Mouse (Mus musculus) liver, embryonic 15.5 days (tissue): ENCODE results near the gene Nkiras2. TPM values are rescaled to one million over a fixed set of nuclear protein-coding genes. Genes with fewer than 3 reads are reported as not detected.

Source experiments
- ATAC-seq: fragments of 200-750 bp; cut with Nextera tagmentation; 2 replicates; pipeline ENCODE4 v1.8.0; 2017; ENCODE audit warnings: moderate number of reproducible peaks, mild to moderate bottlenecking, moderate library complexity; ENCODE audit not compliant: insufficient read depth
- H3K27ac ChIP-seq: fragments of 300-500 bp; sonication (generic); replicated peaks from 2 replicates; pipeline ENCODE4 v1.5.1; 2015; ENCODE audit warnings: mild to moderate bottlenecking, inconsistent platforms
- H3K27me3 ChIP-seq: fragments of 300-500 bp; sonication (generic); 2 replicates; pipeline ENCODE4 v1.6.1; 2015; ENCODE audit warnings: mild to moderate bottlenecking, inconsistent platforms
- H3K36me3 ChIP-seq: fragments of 300-500 bp; sonication (generic); replicated peaks from 2 replicates; pipeline ENCODE4 v1.6.1; 2015; ENCODE audit warnings: moderate library complexity, mild to moderate bottlenecking, inconsistent platforms
- H3K4me1 ChIP-seq: fragments of 300-500 bp; sonication (generic); replicated peaks from 2 replicates; pipeline ENCODE4 v1.6.1; 2015; ENCODE audit warnings: inconsistent platforms
- H3K4me2 ChIP-seq: fragments of 300-500 bp; sonication (generic); 2 replicates; pipeline ENCODE4 v1.6.1; 2015; ENCODE audit warnings: moderate library complexity, mild to moderate bottlenecking, inconsistent platforms
- H3K4me3 ChIP-seq: fragments of 300-500 bp; sonication (generic); replicated peaks from 2 replicates; pipeline ENCODE4 v1.5.1; 2015; ENCODE audit warnings: mild to moderate bottlenecking, inconsistent platforms
- H3K9ac ChIP-seq: fragments of 300-500 bp; sonication (generic); 2 replicates; pipeline ENCODE4 v1.6.1; 2015; ENCODE audit warnings: moderate library complexity, mild to moderate bottlenecking, inconsistent platforms
- H3K9me3 ChIP-seq: fragments of 300-500 bp; sonication (generic); replicated peaks from 2 replicates; pipeline ENCODE4 v1.6.1; 2016; ENCODE audit warnings: inconsistent platforms
- WGBS: fragments of 180-500 bp; shearing (Covaris S2); methylation state at CpG from one replicate; pipeline ENCODE4 v1.1.7; 2015; ENCODE audit warnings: mixed read lengths; ENCODE audit not compliant: insufficient replicate concordance; 5-methylcytosine and 5-hydroxymethylcytosine counted together
- polyA plus RNA-seq: library from polyadenylated mRNA; unstranded; fragments of >200 nt; fragmentation: Nextera tagmentation; extraction: Ambion mirVana; gene quantifications from 2 replicates; pipeline ENCODE4 v1.2.1, GENCODE M21; 2015

Nkiras2 gene
- polyA plus RNA-seq, 1 experiment from 2014 or later: 18.8 TPM

GRCm38 (mm10) chr11:100671049-100671448, 52.0 kb downstream of the Nkiras2 start:
- Histone ChIP-seq H3K9me3 (no peaks in the 10 kb centered on the region), H3K27me3 (peaks cover 42% of the 10 kb centered on the region), H3K4me3 (no peak overlapping the region), H3K9ac (no peak overlapping the region), H3K4me1 (no peaks in the 10 kb centered on the region), H3K27ac (no peak overlapping the region), H3K4me2 (no peak overlapping the region), H3K36me3 (no peaks in the 10 kb centered on the region)
- ATAC-seq: no peak
- WGBS: 38% methylated on average over 1 of the region's 1 CpGs

GRCm38 (mm10) chr11:100671956-100672355, 52.9 kb downstream of the Nkiras2 start:
- H3K4me1 ChIP-seq: no peaks in the 10 kb centered on the region
- no peak overlapping the region for H3K4me3 ChIP-seq
- no peaks in the 10 kb centered on the region for H3K36me3 ChIP-seq
- no peak for ATAC-seq
- WGBS: 46% methylated on average over 2 of the region's 2 CpGs
- no peaks in the 10 kb centered on the region for H3K9me3 ChIP-seq
- H3K27ac ChIP-seq: no peak overlapping the region
- no peak overlapping the region for H3K4me2 ChIP-seq
- no peak overlapping the region for H3K9ac ChIP-seq
- H3K27me3 ChIP-seq: peaks cover 44% of the 10 kb centered on the region

- H3K36me3 ChIP-seq: no peaks in the 10 kb centered on the region
- WGBS: 10% methylated on average over 23 of the region's 23 CpGs
- no peak overlapping the region for H3K4me3 ChIP-seq
- peaks cover 44% of the 10 kb centered on the region for H3K27me3 ChIP-seq
- H3K9me3 ChIP-seq: no peaks in the 10 kb centered on the region
- H3K27ac ChIP-seq: no peak overlapping the region
- H3K4me1 ChIP-seq: no peaks in the 10 kb centered on the region
- no peak for ATAC-seq
- no peak overlapping the region for H3K9ac ChIP-seq
- H3K4me2 ChIP-seq: no peak overlapping the region
These were observed 54.1 kb downstream of the Nkiras2 start for GRCm38 (mm10) chr11:100673169-100673568.

Other genes with a start within 250 kb of the Nkiras2 start
- 14.0 and 15.7 TPM in 2 replicates for gene Jup, start 221.5 kb upstream of the Nkiras2 start, polyA plus RNA-seq
- gene P3h4, start 204.4 kb upstream of the Nkiras2 start, polyA plus RNA-seq: 3.6 and 4.0 TPM in 2 replicates
- gene Fkbp10, start 203.5 kb upstream of the Nkiras2 start, polyA plus RNA-seq: 7.8 and 8.5 TPM in 2 replicates
- gene Nt5c3b, start 177.4 kb upstream of the Nkiras2 start, polyA plus RNA-seq: 16.5 and 17.7 TPM in 2 replicates
- gene Klhl10, start 177.3 kb upstream of the Nkiras2 start, polyA plus RNA-seq: 0.06 and 0.14 TPM in 2 replicates
- 1.6 and 2.2 TPM in 2 replicates for gene Klhl11, start 146.5 kb upstream of the Nkiras2 start, polyA plus RNA-seq
- gene Acly, start 91.2 kb upstream of the Nkiras2 start, polyA plus RNA-seq: 103 and 111 TPM in 2 replicates
- gene Ttc25, start 73.6 kb upstream of the Nkiras2 start, polyA plus RNA-seq: 0.07 and 0.14 TPM in 2 replicates
- gene Cnp, start 44.3 kb upstream of the Nkiras2 start, polyA plus RNA-seq: 14.2 and 15.1 TPM in 2 replicates
- gene Dnajc7, start 924 bp downstream of the Nkiras2 start, polyA plus RNA-seq: 61.0 and 66.8 TPM in 2 replicates
- not detected in 2 replicates for gene Zfp385c, start 73.2 kb downstream of the Nkiras2 start, polyA plus RNA-seq
- gene Dhx58, start 85.0 kb downstream of the Nkiras2 start, polyA plus RNA-seq: 2.7 and 2.8 TPM in 2 replicates
- gene Kat2a, start 93.2 kb downstream of the Nkiras2 start, polyA plus RNA-seq: 13.2 and 14.1 TPM in 2 replicates
- gene Hspb9, start 94.6 kb downstream of the Nkiras2 start, polyA plus RNA-seq: 0.24 TPM in 1 of 2 replicates, not detected in the other
- gene Rab5c, start 119.0 kb downstream of the Nkiras2 start, polyA plus RNA-seq: 19.2 and 20.2 TPM in 2 replicates
- gene Kcnh4, start 140.7 kb downstream of the Nkiras2 start, polyA plus RNA-seq: not detected in 2 replicates
- gene Hcrt, start 143.7 kb downstream of the Nkiras2 start, polyA plus RNA-seq: not detected in 2 replicates
- 1.5 and 1.9 TPM in 2 replicates for gene Ghdc, start 151.7 kb downstream of the Nkiras2 start, polyA plus RNA-seq
- 20.6 and 22.5 TPM in 2 replicates for gene Stat5b, start 231.5 kb downstream of the Nkiras2 start, polyA plus RNA-seq
- 8.2 and 8.7 TPM in 2 replicates for gene Stat5a, start 240.1 kb downstream of the Nkiras2 start, polyA plus RNA-seq